Mouse (Mus musculus) kidney, adult 2 months (tissue): ENCODE data around the gene Crocc2.

Experiments
- CTCF ChIP-seq: fragments of 200-500 bp; conservative IDR thresholded peaks from 2 replicates; pipeline ENCODE4 v1.5.1; 2011; ENCODE audit warnings: low read depth, mild to moderate bottlenecking, control low read depth, low read length, moderate library complexity, mixed read lengths; ENCODE audit not compliant: insufficient read depth, insufficient read length
- POLR2A ChIP-seq: fragments of 200-500 bp; IDR thresholded peaks from one replicate; pipeline ENCODE4 v1.6.1; 2011; ENCODE audit warnings: low read depth, low read length, control low read depth

- TF ChIP-seq POLR2A (no peak), CTCF (no peak)
Observed at GRCm38 (mm10) chr1:93275561-93275960, 107.0 kb downstream of the Crocc2 start.
